ENCODE assay signal across 24 mouse cellular contexts in genomic region chr6:99035459-99036375, GRCm38 (mm10).
DNase-seq lines count a peak whose midpoint lies in the region; ATAC-seq lines count a peak whose summit lies in the region.
"Had no signal": no experiment of that assay in that cellular context is flagged by ENCODE, and none has a peak within 500 bp of the region (broad histone marks: within the 10 kb centered on the region; RNA-seq: fewer than 3 reads in every experiment).

No protein-coding gene starts in this region.

- no peak overlapping the region for H3K9ac ChIP-seq in intestine, embryonic 16.5 days (ENCODE audit: low read depth, low read length)
- H3K9ac ChIP-seq in intestine, embryonic 15.5 days, result no peak overlapping the region
- no peak overlapping the region for H3K9ac ChIP-seq in neural tube, embryonic 13.5 days
- H3K9ac ChIP-seq: embryonic facial prominence, embryonic 13.5 days; forebrain, embryonic 13.5 days; hindbrain, embryonic 12.5 days; hindbrain, embryonic 15.5 days had no signal

- no peak overlapping the region for H3K4me2 ChIP-seq in intestine, embryonic 16.5 days (ENCODE audit: low read depth, low read length)
- H3K4me2 ChIP-seq in intestine, embryonic 15.5 days (replicated peaks), result no peak overlapping the region
- H3K4me2 ChIP-seq in neural tube, embryonic 13.5 days, result no peak overlapping the region
- H3K4me2 ChIP-seq: embryonic facial prominence, embryonic 13.5 days; forebrain, embryonic 13.5 days; heart, embryonic 11.5 days; hindbrain, embryonic 12.5 days; hindbrain, embryonic 15.5 days had no signal

- peak; percentile 45 for ATAC-seq in intestine, embryonic 16.5 days
- ATAC-seq in intestine, embryonic 15.5 days, result no peak
- ATAC-seq in neural tube, embryonic 13.5 days (ENCODE audit: low read depth), result 0 out of 2 replicates have a peak, but pooled peaks have one; percentile 23
- ATAC-seq: forebrain, embryonic 13.5 days; forebrain, embryonic 16.5 days had no signal

- no peaks in the 10 kb centered on the region for H3K36me3 ChIP-seq in intestine, embryonic 16.5 days (ENCODE audit: control insufficient read depth, insufficient read depth, low read length)
- H3K36me3 ChIP-seq in intestine, embryonic 15.5 days, result no peaks in the 10 kb centered on the region
- no peaks in the 10 kb centered on the region for H3K36me3 ChIP-seq in neural tube, embryonic 13.5 days
- H3K36me3 ChIP-seq: embryonic facial prominence, embryonic 13.5 days; forebrain, embryonic 10.5 days; hindbrain, embryonic 12.5 days; hindbrain, embryonic 15.5 days had no signal

- H3K9me3 ChIP-seq in intestine, embryonic 16.5 days (ENCODE audit: control insufficient read depth, low read length), result no peaks in the 10 kb centered on the region
- no peaks in the 10 kb centered on the region for H3K9me3 ChIP-seq in intestine, embryonic 15.5 days
- H3K9me3 ChIP-seq in neural tube, embryonic 13.5 days, result no peaks in the 10 kb centered on the region
- H3K9me3 ChIP-seq: embryonic facial prominence, embryonic 13.5 days; forebrain, embryonic 10.5 days; forebrain, embryonic 13.5 days; hindbrain, embryonic 12.5 days; hindbrain, embryonic 15.5 days had no signal

- H3K4me3 ChIP-seq in intestine, embryonic 16.5 days (ENCODE audit: low read length), result no peak overlapping the region
- H3K4me3 ChIP-seq in intestine, embryonic 15.5 days (replicated peaks), result no peak overlapping the region
- no peak overlapping the region for H3K4me3 ChIP-seq in neural tube, embryonic 13.5 days
- H3K4me3 ChIP-seq: embryonic facial prominence, embryonic 13.5 days; forebrain, embryonic 10.5 days; forebrain, embryonic 13.5 days; gastrocnemius, adult 2 months; hindbrain, embryonic 12.5 days; hindbrain, embryonic 15.5 days had no signal

- intact Hi-C loops in left cerebral cortex, postnatal 4 days (cut with DNase I), result no loop called here

- H3K27me3 ChIP-seq in intestine, embryonic 16.5 days (replicated peaks; ENCODE audit: control insufficient read depth, insufficient read depth, low read length), result no peaks in the 10 kb centered on the region
- H3K27me3 ChIP-seq in intestine, embryonic 15.5 days (replicated peaks), result no peaks in the 10 kb centered on the region
- H3K27me3 ChIP-seq in neural tube, embryonic 13.5 days, result peaks cover 3% of the 10 kb centered on the region; the same call in 1 of the 2 replicates

- 79% methylated on average over 8 of the region's 8 CpGs for WGBS in intestine, embryonic 16.5 days
- WGBS in intestine, embryonic 15.5 days, result 85% methylated on average over 8 of the region's 8 CpGs
- WGBS in neural tube, embryonic 13.5 days, result 87% methylated on average over 8 of the region's 8 CpGs

- no peak overlapping the region for H3K27ac ChIP-seq in intestine, embryonic 16.5 days (ENCODE audit: low read length)
- no peak overlapping the region for H3K27ac ChIP-seq in intestine, embryonic 15.5 days
- H3K27ac ChIP-seq in neural tube, embryonic 13.5 days (replicated peaks), result no peak overlapping the region
- H3K27ac ChIP-seq: embryonic facial prominence, embryonic 13.5 days; forebrain, embryonic 10.5 days; forebrain, embryonic 13.5 days; gastrocnemius, adult 2 months; hindbrain, embryonic 12.5 days; hindbrain, embryonic 15.5 days had no signal

- no peak for DNase-seq in neural tube, embryonic 10.5 days (ENCODE audit: extremely low spot score, low spot score)
- DNase-seq in retina, postnatal 1 day, result peak; percentile 71
- DNase-seq in left cerebral cortex, postnatal 4 days, result no peak
- DNase-seq in frontal cortex, postnatal 25 days (ENCODE audit: low spot score in 2 of 2), result no peak
- DNase-seq: adrenal gland, adult 2 months; adrenal gland, postnatal 14 days; B cell, adult 2 months; cerebellum, adult 11 months; cerebellum, adult 2 months; cerebellum, adult 9-11 months; cerebellum, postnatal 25 days; gastrocnemius, adult 2 months; gastrocnemius, postnatal 14 days; heart, adult 11 months had no signal

- peaks cover 20% of the 10 kb centered on the region for H3K4me1 ChIP-seq in intestine, embryonic 16.5 days (ENCODE audit: control insufficient read depth, insufficient read depth, low read length)
- peaks cover 15% of the 10 kb centered on the region for H3K4me1 ChIP-seq in intestine, embryonic 15.5 days (replicated peaks)
- H3K4me1 ChIP-seq in neural tube, embryonic 13.5 days (replicated peaks), result peaks cover 19% of the 10 kb centered on the region
- H3K4me1 ChIP-seq: embryonic facial prominence, embryonic 13.5 days; forebrain, embryonic 13.5 days had no signal
